Mouse (Mus musculus): ENCODE results near the gene Gm49392. TPM values are rescaled to one million over a fixed set of nuclear protein-coding genes. Genes with fewer than 3 reads are reported as not detected.

Gm49392 gene
- polyA plus RNA-seq, 1 experiment from 2014 or later: not detected

DNA sequence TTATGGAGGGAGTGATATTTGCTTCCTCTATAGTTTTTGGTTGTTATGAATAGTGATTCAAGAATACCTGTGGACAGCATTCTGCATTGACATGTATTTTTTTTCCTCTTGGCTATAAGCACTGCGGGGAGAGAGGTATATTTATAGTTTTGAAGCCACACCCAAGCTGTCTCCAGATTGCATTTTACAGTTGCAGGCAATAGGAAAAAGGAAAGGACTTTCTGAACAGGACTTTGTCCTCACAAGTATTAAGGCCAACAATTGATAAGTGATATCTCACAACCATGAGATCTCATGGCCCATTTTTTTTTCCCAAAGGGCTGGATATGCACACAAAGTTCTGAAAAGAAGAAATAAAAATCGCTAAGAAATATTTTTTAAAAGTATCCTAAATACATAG lies 87.0 kb downstream of the Gm49392 start:
- Histone ChIP-seq H3K27ac (ENCODE audit: low read length) (no peak overlapping the region), H3K27me3 (replicated peaks; ENCODE audit: control insufficient read depth, insufficient read depth, low read length) (no peaks in the 10 kb centered on the region), H3K4me3 (replicated peaks; ENCODE audit: low read length) (no peak overlapping the region), H3K9ac (replicated peaks; ENCODE audit: low read depth, low read length) (no peak overlapping the region), H3K4me2 (ENCODE audit: low read length) (no peak overlapping the region), H3K9me3 (ENCODE audit: control insufficient read depth, low read length) (no peaks in the 10 kb centered on the region), H3K36me3 (ENCODE audit: control insufficient read depth, insufficient read depth) (no peaks in the 10 kb centered on the region), H3K4me1 (replicated peaks; ENCODE audit: control insufficient read depth, insufficient read depth, low read length) (no peaks in the 10 kb centered on the region)
- ATAC-seq: no peak
- 84% methylated on average over 2 of the region's 2 CpGs for WGBS

DNA sequence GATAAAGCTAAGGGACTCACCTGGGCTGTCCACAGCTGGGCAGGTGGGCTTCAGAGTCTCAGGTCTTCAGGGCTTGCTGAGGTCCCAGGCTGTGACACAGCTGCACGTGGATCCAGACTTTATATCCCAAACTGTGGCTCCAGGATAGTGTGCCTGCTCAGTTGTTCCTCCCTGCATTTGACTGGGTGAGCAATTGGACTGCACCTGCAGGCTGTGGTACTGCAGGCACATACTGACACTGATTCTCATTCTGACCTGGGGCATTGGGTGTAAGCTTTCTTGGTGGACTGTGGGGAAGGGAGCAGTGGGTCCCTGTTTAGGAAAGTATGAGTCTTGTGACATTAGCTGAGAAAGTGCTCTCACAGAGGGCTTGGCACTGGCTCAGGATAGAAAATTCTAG lies 93.9 kb downstream of the Gm49392 start, which contains the start of gene Ctsll3:
TSS of gene Ctsll3 (minus strand) at position 101 of the 400 bp plus-strand sequence.
- no peak within 1 kb of the TSS for H3K4me3 ChIP-seq (replicated peaks; ENCODE audit: low read length)
- no peaks in the 10 kb centered on the region for H3K27me3 ChIP-seq (replicated peaks; ENCODE audit: control insufficient read depth, insufficient read depth, low read length)
- no peaks in the 10 kb centered on the region for H3K36me3 ChIP-seq (ENCODE audit: control insufficient read depth, insufficient read depth)
- no peak within 1 kb of the TSS for H3K4me2 ChIP-seq (ENCODE audit: low read length)
- no peaks in the 10 kb centered on the region for H3K4me1 ChIP-seq (replicated peaks; ENCODE audit: control insufficient read depth, insufficient read depth, low read length)
- no peak within 1 kb of the TSS for H3K9ac ChIP-seq (replicated peaks; ENCODE audit: low read depth, low read length)
- WGBS: 63% methylated on average over 1 of the region's 1 CpGs
- no peaks in the 10 kb centered on the region for H3K9me3 ChIP-seq (ENCODE audit: control insufficient read depth, low read length)
- H3K27ac ChIP-seq (ENCODE audit: low read length): no peak within 1 kb of the TSS
- ATAC-seq: no peak

Other genes starting within 250 kb of the Gm49392 start
- gene BC051665, start 110.5 kb downstream of the Gm49392 start, polyA plus RNA-seq (2015; fragmentation: Nextera tagmentation; extraction: Ambion mirVana): not detected in 2 replicates
- gene Ctsll3, start 94.0 kb downstream of the Gm49392 start, polyA plus RNA-seq (2015; fragmentation: Nextera tagmentation; extraction: Ambion mirVana): not detected in 2 replicates
- gene 4930486L24Rik, start 32.4 kb downstream of the Gm49392 start, polyA plus RNA-seq (2015; fragmentation: Nextera tagmentation; extraction: Ambion mirVana): not detected in 2 replicates
- 0.30 and 2.4 TPM in 2 replicates for gene Ctla2b, start 553 bp upstream of the Gm49392 start, polyA plus RNA-seq (2015; fragmentation: Nextera tagmentation; extraction: Ambion mirVana)
- not detected in 2 replicates for gene Tpbpb, start 8.0 kb upstream of the Gm49392 start, polyA plus RNA-seq (2015; fragmentation: Nextera tagmentation; extraction: Ambion mirVana)
- gene Gm49393, start 38.7 kb upstream of the Gm49392 start, polyA plus RNA-seq (2015; fragmentation: Nextera tagmentation; extraction: Ambion mirVana): not detected in 2 replicates
- gene Gm49391, start 39.7 kb upstream of the Gm49392 start, polyA plus RNA-seq (2015; fragmentation: Nextera tagmentation; extraction: Ambion mirVana): 0.36 and 1.2 TPM in 2 replicates
- 13.6 and 15.7 TPM in 2 replicates for gene Ctla2a, start 39.7 kb upstream of the Gm49392 start, polyA plus RNA-seq (2015; fragmentation: Nextera tagmentation; extraction: Ambion mirVana)
- not detected in 2 replicates for gene Tpbpa, start 45.1 kb upstream of the Gm49392 start, polyA plus RNA-seq (2015; fragmentation: Nextera tagmentation; extraction: Ambion mirVana)
- not detected in 2 replicates for gene Ctsj, start 109.1 kb upstream of the Gm49392 start, polyA plus RNA-seq (2015; fragmentation: Nextera tagmentation; extraction: Ambion mirVana)
- not detected in 2 replicates for gene Ctsq, start 143.7 kb upstream of the Gm49392 start, polyA plus RNA-seq (2015; fragmentation: Nextera tagmentation; extraction: Ambion mirVana)

Data from forebrain, embryonic 16.5 days (tissue).